Mouse (Mus musculus): ENCODE measurements around the gene Gm20388. TPM values are rescaled to one million over a fixed set of nuclear protein-coding genes. Genes with fewer than 3 reads are reported as not detected.

The Gm20388 gene
- polyA plus RNA-seq, 1 experiment from 2014 or later: 8.3 TPM

GRCm38 (mm10) chr8:122670718-122671117 is 2760.1 kb downstream of the Gm20388 start:
- WGBS: 64% methylated on average over 3 of the region's 3 CpGs
- ATAC-seq (replicated peaks; ENCODE audit: low FRiP score, low TSS enrichment, low read depth): no peak
- peaks cover 16% of the 10 kb centered on the region for H3K4me1 ChIP-seq (replicated peaks; ENCODE audit: control insufficient read depth, insufficient read depth, low read length)

GRCm38 (mm10) chr8:122671894-122672293 is 2761.3 kb downstream of the Gm20388 start:
- ATAC-seq (replicated peaks; ENCODE audit: low FRiP score, low TSS enrichment, low read depth): no peak
- peaks cover 25% of the 10 kb centered on the region for H3K27me3 ChIP-seq (replicated peaks; ENCODE audit: control insufficient read depth, insufficient read depth, low read length)

More at GRCm38 (mm10) chr8:122670718-122671117, 2760.1 kb downstream of the Gm20388 start:
- H3K9me3 ChIP-seq (ENCODE audit: control insufficient read depth, low read length): no peaks in the 10 kb centered on the region
- H3K9ac ChIP-seq (ENCODE audit: low read length): no peak overlapping the region
- H3K36me3 ChIP-seq (ENCODE audit: control insufficient read depth, insufficient read depth, low read length): no peaks in the 10 kb centered on the region
- peaks cover 13% of the 10 kb centered on the region for H3K27me3 ChIP-seq (replicated peaks; ENCODE audit: control insufficient read depth, insufficient read depth, low read length)
- H3K27ac ChIP-seq (ENCODE audit: low read depth): no peak overlapping the region
- no peak for DNase-seq (ENCODE audit: low spot score)
- no peak overlapping the region for H3K4me2 ChIP-seq (ENCODE audit: low read length)
- H3K4me3 ChIP-seq (ENCODE audit: low read depth, low read length): no peak overlapping the region

GRCm38 (mm10) chr8:122673989-122674388 is 2763.3 kb downstream of the Gm20388 start:
- ATAC-seq (replicated peaks; ENCODE audit: low FRiP score, low TSS enrichment, low read depth) (no peak), DNase-seq (ENCODE audit: low spot score) (no peak)
- Histone ChIP-seq H3K4me2 (ENCODE audit: low read length) (no peak overlapping the region), H3K9me3 (ENCODE audit: control insufficient read depth, low read length) (no peaks in the 10 kb centered on the region), H3K4me1 (replicated peaks; ENCODE audit: control insufficient read depth, insufficient read depth, low read length) (peaks cover 6% of the 10 kb centered on the region; the same call in 1 of the 2 replicates), H3K27me3 (replicated peaks; ENCODE audit: control insufficient read depth, insufficient read depth, low read length) (peaks cover 45% of the 10 kb centered on the region), H3K4me3 (ENCODE audit: low read depth, low read length) (no peak overlapping the region), H3K9ac (ENCODE audit: low read length) (no peak overlapping the region), H3K36me3 (ENCODE audit: control insufficient read depth, insufficient read depth, low read length) (no peaks in the 10 kb centered on the region), H3K27ac (ENCODE audit: low read depth) (no peak overlapping the region)
- WGBS: 75% methylated on average over 12 of the region's 12 CpGs

More at GRCm38 (mm10) chr8:122671894-122672293, 2761.3 kb downstream of the Gm20388 start:
- H3K9me3 ChIP-seq (ENCODE audit: control insufficient read depth, low read length): no peaks in the 10 kb centered on the region
- H3K4me1 ChIP-seq (replicated peaks; ENCODE audit: control insufficient read depth, insufficient read depth, low read length): peaks cover 5% of the 10 kb centered on the region
- no peaks in the 10 kb centered on the region for H3K36me3 ChIP-seq (ENCODE audit: control insufficient read depth, insufficient read depth, low read length)
- H3K27ac ChIP-seq (ENCODE audit: low read depth): no peak overlapping the region
- no peak overlapping the region for H3K9ac ChIP-seq (ENCODE audit: low read length)
- no peak overlapping the region for H3K4me3 ChIP-seq (ENCODE audit: low read depth, low read length)
- H3K4me2 ChIP-seq (ENCODE audit: low read length): no peak overlapping the region
- no peak for DNase-seq (ENCODE audit: low spot score)
- 65% methylated on average over 6 of the region's 6 CpGs for WGBS

- Histone ChIP-seq H3K27me3 (replicated peaks; ENCODE audit: control insufficient read depth, insufficient read depth, low read length) (peaks cover 55% of the 10 kb centered on the region), H3K4me2 (ENCODE audit: low read length) (no peak overlapping the region), H3K9me3 (ENCODE audit: control insufficient read depth, low read length) (no peaks in the 10 kb centered on the region), H3K9ac (ENCODE audit: low read length) (no peak overlapping the region), H3K36me3 (ENCODE audit: control insufficient read depth, insufficient read depth, low read length) (no peaks in the 10 kb centered on the region), H3K4me1 (replicated peaks; ENCODE audit: control insufficient read depth, insufficient read depth, low read length) (peaks cover 9% of the 10 kb centered on the region; the same call in 1 of the 2 replicates), H3K4me3 (ENCODE audit: low read depth, low read length) (no peak overlapping the region), H3K27ac (ENCODE audit: low read depth) (no peak overlapping the region)
- DNase-seq (ENCODE audit: low spot score) (no peak), ATAC-seq (replicated peaks; ENCODE audit: low FRiP score, low TSS enrichment, low read depth) (no peak)
- WGBS: 36% methylated on average over 7 of the region's 7 CpGs
Measured at GRCm38 (mm10) chr8:122674999-122675398, 2764.4 kb downstream of the Gm20388 start.

- Histone ChIP-seq H3K4me3 (ENCODE audit: low read depth, low read length) (no peak overlapping the region), H3K9me3 (ENCODE audit: control insufficient read depth, low read length) (no peaks in the 10 kb centered on the region), H3K9ac (ENCODE audit: low read length) (no peak overlapping the region), H3K4me2 (ENCODE audit: low read length) (peak overlapping the region; percentile 84; the same call in 1 of the 2 replicates), H3K4me1 (replicated peaks; ENCODE audit: control insufficient read depth, insufficient read depth, low read length) (peaks cover 9% of the 10 kb centered on the region; the same call in 1 of the 2 replicates), H3K36me3 (ENCODE audit: control insufficient read depth, insufficient read depth, low read length) (no peaks in the 10 kb centered on the region), H3K27me3 (replicated peaks; ENCODE audit: control insufficient read depth, insufficient read depth, low read length) (peaks cover 56% of the 10 kb centered on the region), H3K27ac (ENCODE audit: low read depth) (no peak overlapping the region)
- 80% methylated on average over 17 of the region's 17 CpGs for WGBS
- no peak for DNase-seq (ENCODE audit: low spot score)
- ATAC-seq (replicated peaks; ENCODE audit: low FRiP score, low TSS enrichment, low read depth): no peak
Measured at GRCm38 (mm10) chr8:122675596-122676420, 2765.2 kb downstream of the Gm20388 start.

GRCm38 (mm10) chr8:122676621-122677480 is 2766.2 kb downstream of the Gm20388 start:
- Histone ChIP-seq H3K27me3 (replicated peaks; ENCODE audit: control insufficient read depth, insufficient read depth, low read length) (peaks cover 59% of the 10 kb centered on the region), H3K36me3 (ENCODE audit: control insufficient read depth, insufficient read depth, low read length) (no peaks in the 10 kb centered on the region), H3K9me3 (ENCODE audit: control insufficient read depth, low read length) (no peaks in the 10 kb centered on the region), H3K4me3 (ENCODE audit: low read depth, low read length) (peak overlapping the region; percentile 59), H3K4me1 (replicated peaks; ENCODE audit: control insufficient read depth, insufficient read depth, low read length) (peaks cover 9% of the 10 kb centered on the region; the same call in 1 of the 2 replicates), H3K9ac (ENCODE audit: low read length) (peak overlapping the region; percentile 44), H3K27ac (ENCODE audit: low read depth) (no peak overlapping the region), H3K4me2 (ENCODE audit: low read length) (peak overlapping the region; percentile 84)
- ATAC-seq (replicated peaks; ENCODE audit: low FRiP score, low TSS enrichment, low read depth) (no peak; the same call in 1 of the 2 replicates), DNase-seq (ENCODE audit: low spot score) (peak; percentile 69)
- 14% methylated on average over 16 of the region's 16 CpGs for WGBS

- peak overlapping the region; percentile 44 for H3K9ac ChIP-seq (ENCODE audit: low read length)
- peak overlapping the region; percentile 59 for H3K4me3 ChIP-seq (ENCODE audit: low read depth, low read length)
- no peak for DNase-seq (ENCODE audit: low spot score)
- H3K9me3 ChIP-seq (ENCODE audit: control insufficient read depth, low read length): no peaks in the 10 kb centered on the region
- H3K4me2 ChIP-seq (ENCODE audit: low read length): peak overlapping the region; percentile 84
- H3K27me3 ChIP-seq (replicated peaks; ENCODE audit: control insufficient read depth, insufficient read depth, low read length): peaks cover 63% of the 10 kb centered on the region
- H3K4me1 ChIP-seq (replicated peaks; ENCODE audit: control insufficient read depth, insufficient read depth, low read length): peaks cover 9% of the 10 kb centered on the region; the same call in 1 of the 2 replicates
- ATAC-seq (replicated peaks; ENCODE audit: low FRiP score, low TSS enrichment, low read depth): peak; percentile 13; the same call in 1 of the 2 replicates
- no peak overlapping the region for H3K27ac ChIP-seq (ENCODE audit: low read depth)
- WGBS: under 1% methylated on average over 35 of the region's 35 CpGs
- H3K36me3 ChIP-seq (ENCODE audit: control insufficient read depth, insufficient read depth, low read length): no peaks in the 10 kb centered on the region
Measured at GRCm38 (mm10) chr8:122677481-122678021, 2766.9 kb downstream of the Gm20388 start.
